Mouse (Mus musculus) midbrain, postnatal 0 days (tissue): ENCODE measurements at regions not wholly inside any gene's neighbourhood (a gene's known extent, or its start where the extent isn't known, plus 50 kb on each side); places are given as distances from the start of the nearest gene placed in this dataset.

Experiments
- ATAC-seq: fragments of 200-750 bp; cut with Nextera tagmentation; 2 replicates; pipeline ENCODE4 v1.8.0; 2017; ENCODE audit warnings: moderate number of reproducible peaks, mild to moderate bottlenecking, moderate TSS enrichment, moderate library complexity; ENCODE audit not compliant: low FRiP score
- DNase-seq: peaks from one replicate; pipeline ENCODE4 v3.0.0-alpha.2; 2015; ENCODE audit warnings: low spot score
- H3K27ac ChIP-seq: fragments of 300-500 bp; sonication (generic); 2 replicates; pipeline ENCODE4 v1.5.1; 2014; ENCODE audit warnings: low read depth, mild to moderate bottlenecking, low read length, mixed read lengths
- H3K27me3 ChIP-seq: fragments of 300-500 bp; sonication (generic); 2 replicates; pipeline ENCODE4 v1.6.1; 2014; ENCODE audit warnings: low read length, control low read depth, mixed read lengths; ENCODE audit not compliant: insufficient read depth
- H3K36me3 ChIP-seq: fragments of 300-500 bp; sonication (generic); 2 replicates; pipeline ENCODE4 v1.6.1; 2014; ENCODE audit warnings: low read length, control low read depth, mixed read lengths; ENCODE audit not compliant: insufficient read depth
- H3K4me1 ChIP-seq: fragments of 300-500 bp; sonication (generic); 2 replicates; pipeline ENCODE4 v1.6.1; 2014; ENCODE audit warnings: mild to moderate bottlenecking, control low read depth, antibody characterized with exemption, low read length, mixed read lengths; ENCODE audit not compliant: insufficient read depth
- H3K4me2 ChIP-seq: fragments of 300-500 bp; sonication (generic); 2 replicates; pipeline ENCODE4 v1.6.1; 2014; ENCODE audit warnings: low read depth, mild to moderate bottlenecking, low read length, mixed read lengths; ENCODE audit not compliant: poor library complexity, severe bottlenecking
- H3K4me3 ChIP-seq: fragments of 300-500 bp; sonication (generic); 2 replicates; pipeline ENCODE4 v1.5.1; 2014; ENCODE audit warnings: low read depth, mild to moderate bottlenecking, low read length, moderate library complexity
- H3K9ac ChIP-seq: fragments of 300-500 bp; sonication (generic); replicated peaks from 2 replicates; pipeline ENCODE4 v1.6.1; 2014; ENCODE audit warnings: mild to moderate bottlenecking, low read length, moderate library complexity, mixed read lengths; ENCODE audit not compliant: poor library complexity, severe bottlenecking
- H3K9me3 ChIP-seq: fragments of 300-500 bp; sonication (generic); 2 replicates; pipeline ENCODE4 v1.6.1; 2016; ENCODE audit warnings: low read length, control low read depth
- CTCF ChIP-seq: IDR thresholded peaks from 2 replicates; pipeline ENCODE4 v1.5.1; 2016; ENCODE audit warnings: antibody characterized with exemption, mild to moderate bottlenecking
- WGBS: fragments of 180-500 bp; shearing (Covaris S2); extraction: QIAGEN DNeasy Blood & Tissue Kit; methylation state at CpG from one replicate; pipeline ENCODE4 v1.1.7; 2014; 5-methylcytosine and 5-hydroxymethylcytosine counted together

GRCm38 (mm10) chr10:66152777-66153176 is 943.1 kb upstream of the Jmjd1c start:
- no peak for TF ChIP-seq CTCF
- Histone ChIP-seq H3K27ac (no peak overlapping the region), H3K4me3 (no peak overlapping the region), H3K4me2 (no peak overlapping the region), H3K9ac (no peak overlapping the region), H3K36me3 (no peaks in the 10 kb centered on the region), H3K4me1 (no peaks in the 10 kb centered on the region), H3K27me3 (no peaks in the 10 kb centered on the region), H3K9me3 (no peaks in the 10 kb centered on the region)
- DNase-seq (no peak), ATAC-seq (no peak)
- WGBS, result 88% methylated on average over 4 of the region's 4 CpGs

GRCm38 (mm10) chr10:66160916-66161556 is 934.9 kb upstream of the Jmjd1c start:
- Histone ChIP-seq H3K9me3 (no peaks in the 10 kb centered on the region), H3K27ac (no peak overlapping the region), H3K27me3 (no peaks in the 10 kb centered on the region), H3K4me2 (no peak overlapping the region), H3K9ac (no peak overlapping the region), H3K4me3 (no peak overlapping the region), H3K36me3 (no peaks in the 10 kb centered on the region), H3K4me1 (no peaks in the 10 kb centered on the region)
- TF ChIP-seq CTCF, result no peak
- no peak for ATAC-seq
- DNase-seq, result no peak
- 71% methylated on average over 5 of the region's 5 CpGs for WGBS

- no peak overlapping the region for H3K27ac ChIP-seq
- ATAC-seq, result no peak
- WGBS, result 81% methylated on average over 4 of the region's 4 CpGs
These were observed 923.1 kb upstream of the Jmjd1c start for GRCm38 (mm10) chr10:66172803-66173202.

GRCm38 (mm10) chr10:66177318-66177717 is 918.6 kb upstream of the Jmjd1c start:
- Histone ChIP-seq H3K9ac (no peak overlapping the region), H3K27me3 (no peaks in the 10 kb centered on the region), H3K4me1 (no peaks in the 10 kb centered on the region), H3K4me3 (no peak overlapping the region), H3K36me3 (no peaks in the 10 kb centered on the region), H3K27ac (no peak overlapping the region), H3K4me2 (no peak overlapping the region), H3K9me3 (no peaks in the 10 kb centered on the region)
- ATAC-seq (no peak), DNase-seq (peak; percentile 8)
- TF ChIP-seq CTCF, result no peak
- 39% methylated on average over 3 of the region's 3 CpGs for WGBS

More at GRCm38 (mm10) chr10:66172803-66173202, 923.1 kb upstream of the Jmjd1c start:
- H3K4me2 ChIP-seq, result no peak overlapping the region
- H3K36me3 ChIP-seq, result no peaks in the 10 kb centered on the region
- no peaks in the 10 kb centered on the region for H3K4me1 ChIP-seq
- H3K27me3 ChIP-seq, result no peaks in the 10 kb centered on the region
- no peak for TF ChIP-seq CTCF
- DNase-seq, result peak; percentile 36
- no peak overlapping the region for H3K9ac ChIP-seq
- H3K9me3 ChIP-seq, result no peaks in the 10 kb centered on the region
- no peak overlapping the region for H3K4me3 ChIP-seq

GRCm38 (mm10) chr10:66181231-66181630 is 914.7 kb upstream of the Jmjd1c start:
- no peaks in the 10 kb centered on the region for H3K9me3 ChIP-seq
- no peaks in the 10 kb centered on the region for H3K4me1 ChIP-seq
- DNase-seq (peak; percentile 59), ATAC-seq (no peak)
- no peaks in the 10 kb centered on the region for H3K36me3 ChIP-seq
- H3K9ac ChIP-seq, result no peak overlapping the region
- H3K27me3 ChIP-seq, result no peaks in the 10 kb centered on the region
- no peak overlapping the region for H3K4me3 ChIP-seq
- H3K27ac ChIP-seq, result no peak overlapping the region
- no peak for TF ChIP-seq CTCF
- no peak overlapping the region for H3K4me2 ChIP-seq
- 82% methylated on average over 2 of the region's 2 CpGs for WGBS

GRCm38 (mm10) chr10:66183069-66183468 is 912.9 kb upstream of the Jmjd1c start:
- ATAC-seq, result no peak
- no peak overlapping the region for H3K27ac ChIP-seq
- no peak for TF ChIP-seq CTCF
- no peaks in the 10 kb centered on the region for H3K36me3 ChIP-seq
- H3K4me1 ChIP-seq, result no peaks in the 10 kb centered on the region
- no peak for DNase-seq
- H3K4me3 ChIP-seq, result no peak overlapping the region
- 86% methylated on average over 2 of the region's 2 CpGs for WGBS
- no peak overlapping the region for H3K4me2 ChIP-seq
- H3K9ac ChIP-seq, result no peak overlapping the region
- no peaks in the 10 kb centered on the region for H3K9me3 ChIP-seq
- H3K27me3 ChIP-seq, result no peaks in the 10 kb centered on the region
